Mouse (Mus musculus) MEL (cell line): ENCODE results near the gene Nell2.

Experiments
- CHD1 ChIP-seq: IDR thresholded peaks from 2 replicates; pipeline ENCODE4 v1.6.1; 2012; ENCODE audit warnings: low read depth, mild to moderate bottlenecking, inconsistent platforms, low read length, improper control_type of control experiment
- CHD2 ChIP-seq: IDR thresholded peaks from 2 replicates; pipeline ENCODE4 v1.6.1; 2011; ENCODE audit warnings: low read length, improper control_type of control experiment
- CTCF ChIP-seq, 3 experiments: IDR thresholded peaks in 2 of 3; conservative IDR thresholded peaks in 1 of 3; 2 replicates each; pipeline ENCODE4 v1.5.1; 2011 to 2012; ENCODE audit warnings: low read length in 3 of 3, low read depth in 2 of 3, mild to moderate bottlenecking in 2 of 3, improper control_type of control experiment in 1 of 3, inconsistent platforms in 1 of 3, mixed read lengths in 1 of 3, moderate library complexity in 1 of 3; ENCODE audit not compliant: control insufficient read depth in 1 of 3, insufficient read depth in 1 of 3, poor library complexity in 1 of 3, severe bottlenecking in 1 of 3
- EP300 ChIP-seq, 2 experiments: IDR thresholded peaks; 2 replicates each; pipeline ENCODE4 v1.6.1; 2011; ENCODE audit warnings: improper control_type of control experiment in 2 of 2, low read length in 2 of 2, low read depth in 1 of 2, mild to moderate bottlenecking in 1 of 2
- ETS1 ChIP-seq: IDR thresholded peaks from 2 replicates; pipeline ENCODE4 v1.6.1; 2012; ENCODE audit warnings: low read depth, mild to moderate bottlenecking, inconsistent platforms, low read length, improper control_type of control experiment, moderate library complexity
- GABPA ChIP-seq: IDR thresholded peaks from 2 replicates; pipeline ENCODE4 v1.6.1; 2012; ENCODE audit warnings: low read depth, mild to moderate bottlenecking, inconsistent platforms, low read length, improper control_type of control experiment, moderate library complexity
- POLR2A ChIP-seq, 2 experiments: IDR thresholded peaks; 2 replicates each; pipeline ENCODE4 v1.6.1; 2011 to 2012; ENCODE audit warnings: low read length in 2 of 2, mild to moderate bottlenecking in 2 of 2, control low read depth in 1 of 2, improper control_type of control experiment in 1 of 2, low read depth in 1 of 2, moderate library complexity in 1 of 2; ENCODE audit not compliant: control insufficient read depth in 1 of 2, insufficient read depth in 1 of 2, poor library complexity in 1 of 2
- POLR2AphosphoS2 ChIP-seq: IDR thresholded peaks from 2 replicates; pipeline ENCODE4 v1.6.1; 2011; ENCODE audit warnings: low read length, improper control_type of control experiment
- RAD21 ChIP-seq: IDR thresholded peaks from 2 replicates; pipeline ENCODE4 v1.6.1; 2011; ENCODE audit warnings: mild to moderate bottlenecking, low read depth, low read length, improper control_type of control experiment
- TAL1 ChIP-seq: IDR thresholded peaks from 2 replicates; pipeline ENCODE4 v1.6.1; 2012; ENCODE audit warnings: mild to moderate bottlenecking, inconsistent platforms, low read length, moderate library complexity, mixed read lengths
- UBTF ChIP-seq: IDR thresholded peaks from 2 replicates; pipeline ENCODE4 v1.6.1; 2012; ENCODE audit warnings: low read depth, mild to moderate bottlenecking, inconsistent platforms, low read length, improper control_type of control experiment, moderate library complexity, borderline replicate concordance; ENCODE audit not compliant: insufficient read depth
- ZKSCAN1 ChIP-seq: IDR thresholded peaks from 2 replicates; pipeline ENCODE4 v1.6.1; 2012; ENCODE audit warnings: low read depth, mild to moderate bottlenecking, inconsistent platforms, low read length, improper control_type of control experiment, moderate library complexity
- ZMIZ1 ChIP-seq: IDR thresholded peaks from 2 replicates; pipeline ENCODE4 v1.6.1; 2012; ENCODE audit warnings: low read depth, mild to moderate bottlenecking, inconsistent platforms, low read length, improper control_type of control experiment, moderate library complexity

DNA sequence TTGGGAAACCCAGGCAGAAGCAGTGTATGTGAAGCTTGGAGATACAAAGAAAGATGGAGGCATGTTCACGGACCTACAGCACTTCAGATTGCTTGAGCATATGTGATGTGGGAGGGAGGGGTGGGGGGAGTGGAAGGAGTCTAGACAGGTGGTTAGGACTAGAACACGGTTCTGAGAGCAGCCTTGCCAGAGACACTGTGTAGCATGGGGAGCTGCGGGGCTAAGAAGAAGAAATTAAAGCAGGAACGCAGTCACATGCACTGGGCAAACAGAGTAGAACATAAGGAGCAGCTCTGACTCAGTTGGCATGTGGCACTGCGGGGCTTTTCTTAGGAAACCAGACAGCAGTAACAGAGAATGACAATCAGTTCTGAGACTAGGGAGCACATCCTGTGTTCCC is 40.4 kb downstream of the Nell2 start:
- TF ChIP-seq CTCF (IDR thresholded peaks at IDR 0.05 in 2 of 3, conservative IDR thresholded peaks at IDR 0.05 in 1 of 3; ENCODE audit: control insufficient read depth in 1 of 3, insufficient read depth in 1 of 3, low read depth in 2 of 3, low read length in 3 of 3, poor library complexity in 1 of 3, severe bottlenecking in 1 of 3) (no peak), EP300 (IDR thresholded peaks at IDR 0.05; ENCODE audit: low read depth in 1 of 2, low read length in 2 of 2) (no peak), POLR2A (IDR thresholded peaks at IDR 0.05; ENCODE audit: control insufficient read depth in 1 of 2, insufficient read depth in 1 of 2, low read depth in 1 of 2, low read length in 2 of 2, poor library complexity in 1 of 2) (no peak), UBTF (no peak), CHD2 (no peak), ZKSCAN1 (no peak), GABPA (no peak), POLR2AphosphoS2 (no peak), RAD21 (no peak), CHD1 (no peak), ETS1 (no peak), TAL1 (no peak), ZMIZ1 (no peak)
